Mouse (Mus musculus) ES-Bruce4 (cell line): ENCODE data around the gene Etfa.

Experiments
- CTCF ChIP-seq: IDR thresholded peaks from one replicate; pipeline ENCODE4 v1.8.1; 2011; ENCODE audit warnings: low read depth, low read length
- POLR2A ChIP-seq: IDR thresholded peaks from one replicate; pipeline ENCODE4 v1.8.1; 2011; ENCODE audit warnings: low read length; ENCODE audit not compliant: insufficient read depth

- TF ChIP-seq POLR2A: no peak
- TF ChIP-seq CTCF: no peak
Measured at GRCm38 (mm10) chr9:55539006-55539405, 27.0 kb upstream of the Etfa start.
